Mouse (Mus musculus) stomach, postnatal 0 days (tissue): ENCODE data around the gene Robo4.

Source experiments
- CTCF ChIP-seq: IDR thresholded peaks from 2 replicates; pipeline ENCODE4 v1.5.1; 2016; ENCODE audit warnings: antibody characterized with exemption, low read depth, mild to moderate bottlenecking, moderate library complexity
- EP300 ChIP-seq: optimal IDR thresholded peaks from 2 replicates; pipeline ENCODE3; 2016; ENCODE audit warnings: antibody characterized with exemption

GRCm38 (mm10) chr9:37435616-37436015 lies 33.9 kb downstream of the Robo4 start:
- TF ChIP-seq CTCF (no peak), EP300 (no peak)
